Mouse (Mus musculus) hematopoietic multipotent progenitor cell, adult 10-12 weeks (in vitro differentiated cells): ENCODE measurements around the gene Crbn. TPM values are rescaled to one million over a fixed set of nuclear protein-coding genes. Genes with fewer than 3 reads are reported as not detected.

Experiments
- polyA plus RNA-seq: library from polyadenylated mRNA; stranded (reverse); fragments of >175 nt; gene quantifications from 2 replicates; pipeline ENCODE4 v1.2.3, GENCODE M21; 2012; ENCODE audit warnings: low replicate concordance

Crbn gene
- polyA plus RNA-seq: 2.8 and 5.3 TPM in 2 replicates

GRCm38 (mm10) chr6:106799333-106800226 is at the start of gene Crbn:
Gene Crbn (minus strand): TSS chr6:106800077.

GRCm38 (mm10) chr6:106768640-106769289 is 31.1 kb downstream of the Crbn start, which contains the start of gene Trnt1:
Gene Trnt1 (plus strand): TSS chr6:106769120.

GRCm38 (mm10) chr6:106748887-106749388 is 50.9 kb downstream of the Crbn start, which contains the start of gene Il5ra:
Gene Il5ra (minus strand): TSS chr6:106749037.

Other genes starting within 250 kb of the Crbn start
- 0.68 and 1.2 TPM in 2 replicates for gene Il5ra, start 51.0 kb downstream of the Crbn start, polyA plus RNA-seq
- gene Trnt1, start 31.0 kb downstream of the Crbn start, polyA plus RNA-seq: 0.55 and 5.2 TPM in 2 replicates